Mouse (Mus musculus) ovary, postnatal 14 days (tissue): Measurements from ENCODE around the gene Adam26a.
"Not testable (repeated sequence)": the region's sequence is repeated elsewhere in the genome, so short reads cannot be mapped to it uniquely, and the experiment has no call there.

Source experiments
- DNase-seq: peaks from one replicate; pipeline ENCODE4 v3.0.0; 2022; ENCODE audit warnings: low spot score

Adam26a gene

GRCm38 (mm10) chr8:43576607-43577006, at the start of gene Adam26a:
Adam26a (minus strand) TSS chr8:43576707.
- not testable (repeated sequence) for DNase-seq

GRCm38 (mm10) chr8:43616046-43616445, 39.5 kb upstream of the Adam26a start:
- DNase-seq, result no peak

GRCm38 (mm10) chr8:43603657-43604056, 27.1 kb upstream of the Adam26a start:
- DNase-seq, result not testable (repeated sequence)

GRCm38 (mm10) chr8:43603166-43603565, 26.7 kb upstream of the Adam26a start:
- DNase-seq, result not testable (repeated sequence)

DNA sequence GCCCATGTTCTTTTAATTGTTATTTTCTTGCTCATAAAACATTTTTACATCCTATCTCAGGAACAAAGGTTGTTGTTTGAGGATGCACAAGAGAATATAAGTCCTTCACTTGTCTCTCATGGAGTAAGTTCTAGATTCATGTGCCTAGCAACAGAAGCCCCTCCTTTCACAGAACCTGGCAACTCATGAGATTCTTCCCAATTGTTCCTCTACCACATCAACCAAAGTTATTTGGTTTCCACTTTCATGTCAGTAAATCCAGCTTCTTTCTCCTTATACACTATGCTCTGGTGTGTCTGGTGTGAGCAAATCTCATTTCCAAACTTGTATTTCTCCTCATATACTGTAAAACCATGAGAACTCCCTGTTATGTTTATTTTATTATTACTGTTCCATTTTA, 48.5 kb downstream of the Adam26a start, which contains the start of gene Adam26b:
TSS of gene Adam26b (minus strand) at position 101 of the 400 bp plus-strand sequence.
- DNase-seq, result not testable (repeated sequence)
